Mouse (Mus musculus) MEL (cell line): Measurements from ENCODE around the gene Hmox1.

Experiments
- CTCF ChIP-seq, 3 experiments: IDR thresholded peaks in 2 of 3; conservative IDR thresholded peaks in 1 of 3; 2 replicates each; pipeline ENCODE4 v1.5.1; 2011 to 2012; ENCODE audit warnings: low read length in 3 of 3, low read depth in 2 of 3, mild to moderate bottlenecking in 2 of 3, improper control_type of control experiment in 1 of 3, inconsistent platforms in 1 of 3, mixed read lengths in 1 of 3, moderate library complexity in 1 of 3; ENCODE audit not compliant: control insufficient read depth in 1 of 3, insufficient read depth in 1 of 3, poor library complexity in 1 of 3, severe bottlenecking in 1 of 3
- EP300 ChIP-seq, 2 experiments: IDR thresholded peaks; 2 replicates each; pipeline ENCODE4 v1.6.1; 2011; ENCODE audit warnings: improper control_type of control experiment in 2 of 2, low read length in 2 of 2, low read depth in 1 of 2, mild to moderate bottlenecking in 1 of 2
- GATA1 ChIP-seq: IDR thresholded peaks from 2 replicates; pipeline ENCODE4 v1.6.1; 2011; ENCODE audit warnings: low read depth, low read length, improper control_type of control experiment
- HCFC1 ChIP-seq: IDR thresholded peaks from 2 replicates; pipeline ENCODE4 v1.6.1; 2012; ENCODE audit warnings: low read depth, mild to moderate bottlenecking, inconsistent platforms, low read length, improper control_type of control experiment, moderate library complexity
- JUND ChIP-seq: IDR thresholded peaks from 2 replicates; pipeline ENCODE4 v1.6.1; 2011; ENCODE audit warnings: low read depth, mild to moderate bottlenecking, improper control_type of control experiment, low read length
- MAX ChIP-seq: IDR thresholded peaks from 2 replicates; pipeline ENCODE4 v1.6.1; 2011; ENCODE audit warnings: low read length, improper control_type of control experiment
- NELFE ChIP-seq: IDR thresholded peaks from 2 replicates; pipeline ENCODE4 v1.6.1; 2011; ENCODE audit warnings: low read depth, low read length, improper control_type of control experiment
- POLR2A ChIP-seq, 2 experiments: IDR thresholded peaks; 2 replicates each; pipeline ENCODE4 v1.6.1; 2011 to 2012; ENCODE audit warnings: low read length in 2 of 2, mild to moderate bottlenecking in 2 of 2, control low read depth in 1 of 2, improper control_type of control experiment in 1 of 2, low read depth in 1 of 2, moderate library complexity in 1 of 2; ENCODE audit not compliant: control insufficient read depth in 1 of 2, insufficient read depth in 1 of 2, poor library complexity in 1 of 2
- POLR2AphosphoS5 ChIP-seq: IDR thresholded peaks from 2 replicates; pipeline ENCODE4 v1.6.1; 2012; ENCODE audit warnings: low read depth, borderline replicate concordance, mild to moderate bottlenecking, inconsistent platforms, low read length, moderate library complexity, mixed read lengths
- SIN3A ChIP-seq: IDR thresholded peaks from 2 replicates; pipeline ENCODE4 v1.6.1; 2012; ENCODE audit warnings: low read length, improper control_type of control experiment, inconsistent platforms
- USF2 ChIP-seq, 2 experiments: IDR thresholded peaks; 2 replicates each; pipeline ENCODE4 v1.6.1; 2011 to 2012; ENCODE audit warnings: improper control_type of control experiment in 2 of 2, low read length in 2 of 2, borderline replicate concordance in 1 of 2, inconsistent platforms in 1 of 2, low read depth in 1 of 2, mild to moderate bottlenecking in 1 of 2; ENCODE audit not compliant: insufficient read depth in 1 of 2

GRCm38 (mm10) chr8:75087127-75087526 lies 6.3 kb upstream of the Hmox1 start:
- no peak for TF ChIP-seq CTCF (IDR thresholded peaks at IDR 0.05 in 2 of 3, conservative IDR thresholded peaks at IDR 0.05 in 1 of 3; ENCODE audit: control insufficient read depth in 1 of 3, insufficient read depth in 1 of 3, low read depth in 2 of 3, low read length in 3 of 3, poor library complexity in 1 of 3, severe bottlenecking in 1 of 3)
- TF ChIP-seq HCFC1: no peak
- TF ChIP-seq NELFE: no peak
- no peak for TF ChIP-seq GATA1
- no peak for TF ChIP-seq EP300 (IDR thresholded peaks at IDR 0.05; ENCODE audit: low read depth in 1 of 2, low read length in 2 of 2)
- no peak for TF ChIP-seq USF2 (IDR thresholded peaks at IDR 0.05; ENCODE audit: borderline replicate concordance in 1 of 2, insufficient read depth in 1 of 2, low read depth in 1 of 2, low read length in 2 of 2)
- no peak for TF ChIP-seq MAX
- TF ChIP-seq POLR2A (IDR thresholded peaks at IDR 0.05; ENCODE audit: control insufficient read depth in 1 of 2, insufficient read depth in 1 of 2, low read depth in 1 of 2, low read length in 2 of 2, poor library complexity in 1 of 2): no peak
- TF ChIP-seq POLR2AphosphoS5: no peak
- TF ChIP-seq SIN3A: no peak
- TF ChIP-seq JUND: no peak
